Mouse (Mus musculus) CH12.LX (cell line): ENCODE measurements around the gene Neurl1a. TPM values are rescaled to one million over a fixed set of nuclear protein-coding genes. Genes with fewer than 3 reads are reported as not detected.

Experiments
- DNase-seq: peaks from one replicate; pipeline ENCODE4 v3.0.0-alpha.2; 2013; ENCODE audit errors: extremely low read depth
- H3K27ac ChIP-seq: 2 replicates; pipeline ENCODE4 v1.5.1; 2012; ENCODE audit warnings: low read depth, mild to moderate bottlenecking, control low read depth, moderate library complexity; ENCODE audit not compliant: insufficient read depth
- H3K27me3 ChIP-seq: replicated peaks from 2 replicates; pipeline ENCODE3; 2012; ENCODE audit warnings: inconsistent platforms
- H3K36me3 ChIP-seq, 2 experiments: replicated peaks in 1 of 2; 2 replicates each; pipeline versions ENCODE3 to v1.6.1; 2012; ENCODE audit warnings: inconsistent platforms in 1 of 2, low read length in 1 of 2, mild to moderate bottlenecking in 1 of 2, mixed read lengths in 1 of 2, moderate library complexity in 1 of 2; ENCODE audit not compliant: control insufficient read depth in 1 of 2, insufficient read depth in 1 of 2
- H3K4me1 ChIP-seq, 2 experiments: 2 replicates each; pipeline ENCODE4 v1.6.1; 2012; ENCODE audit warnings: inconsistent platforms in 1 of 2, moderate library complexity in 1 of 2; ENCODE audit not compliant: insufficient read depth in 2 of 2, control insufficient read depth in 1 of 2
- H3K4me2 ChIP-seq: 2 replicates; pipeline ENCODE4 v1.6.1; 2012; ENCODE audit warnings: low read depth, mild to moderate bottlenecking, control low read depth; ENCODE audit not compliant: poor library complexity, insufficient read depth, severe bottlenecking
- H3K4me3 ChIP-seq, 3 experiments: fragments of 150-350 bp in 1 of 3; sonication (generic) in 1 of 3; replicated peaks in 1 of 3; 2 replicates each; pipeline versions ENCODE3 to v1.5.1; 2011 to 2012; ENCODE audit warnings: low read depth in 2 of 3, low read length in 2 of 3, mild to moderate bottlenecking in 2 of 3, moderate library complexity in 2 of 3, control low read depth in 1 of 3, improper control_type of control experiment in 1 of 3, inconsistent platforms in 1 of 3, mixed read lengths in 1 of 3; ENCODE audit not compliant: poor library complexity in 1 of 3
- H3K79me2 ChIP-seq: replicated peaks from 2 replicates; pipeline ENCODE4 v1.6.1; 2012; ENCODE audit warnings: mild to moderate bottlenecking, moderate library complexity; ENCODE audit not compliant: control insufficient read depth, poor library complexity, insufficient read depth, severe bottlenecking; ENCODE audit errors: extremely low read depth
- H3K9ac ChIP-seq: 2 replicates; pipeline ENCODE4 v1.6.1; 2012; ENCODE audit warnings: low read depth, mild to moderate bottlenecking, control low read depth, moderate library complexity; ENCODE audit not compliant: insufficient read depth
- H3K9me3 ChIP-seq: replicated peaks from 2 replicates; pipeline ENCODE3; 2012; ENCODE audit warnings: low read length, inconsistent platforms, mixed read lengths
- BHLHE40 ChIP-seq: IDR thresholded peaks from 2 replicates; pipeline ENCODE4 v1.6.1; 2011; ENCODE audit warnings: mild to moderate bottlenecking, low read depth, low read length, improper control_type of control experiment
- CHD1 ChIP-seq: IDR thresholded peaks from 2 replicates; pipeline ENCODE4 v1.6.1; 2012; ENCODE audit warnings: low read depth, low read length, improper control_type of control experiment, inconsistent platforms
- CTCF ChIP-seq, 2 experiments: IDR thresholded peaks in 1 of 2; conservative IDR thresholded peaks in 1 of 2; 2 replicates each; pipeline ENCODE4 v1.5.1; 2011 to 2012; ENCODE audit warnings: low read depth in 2 of 2, low read length in 2 of 2, improper control_type of control experiment in 1 of 2, inconsistent platforms in 1 of 2, mild to moderate bottlenecking in 1 of 2, moderate library complexity in 1 of 2
- HCFC1 ChIP-seq: IDR thresholded peaks from 2 replicates; pipeline ENCODE4 v1.6.1; 2012; ENCODE audit warnings: low read depth, mild to moderate bottlenecking, inconsistent platforms, low read length, improper control_type of control experiment
- MAFK ChIP-seq: IDR thresholded peaks from 2 replicates; pipeline ENCODE4 v1.6.1; 2011; ENCODE audit warnings: low read length, improper control_type of control experiment; ENCODE audit not compliant: insufficient replicate concordance
- MAX ChIP-seq: IDR thresholded peaks from 2 replicates; pipeline ENCODE4 v1.6.1; 2011; ENCODE audit warnings: low read length, improper control_type of control experiment
- MAZ ChIP-seq: IDR thresholded peaks from 2 replicates; pipeline ENCODE4 v1.6.1; 2012; ENCODE audit warnings: low read depth, mild to moderate bottlenecking, inconsistent platforms, low read length, improper control_type of control experiment, moderate library complexity
- MEF2A ChIP-seq: IDR thresholded peaks from 2 replicates; pipeline ENCODE4 v1.6.1; 2014; ENCODE audit warnings: low read depth, mild to moderate bottlenecking, inconsistent platforms, low read length, improper control_type of control experiment, borderline replicate concordance
- MXI1 ChIP-seq: IDR thresholded peaks from 2 replicates; pipeline ENCODE4 v1.6.1; 2011; ENCODE audit warnings: mild to moderate bottlenecking, low read depth, low read length, improper control_type of control experiment
- PAX5 ChIP-seq: IDR thresholded peaks from 2 replicates; pipeline ENCODE4 v1.6.1; 2012; ENCODE audit warnings: low read length, inconsistent platforms, mixed read lengths
- RAD21 ChIP-seq: IDR thresholded peaks from 2 replicates; pipeline ENCODE4 v1.6.1; 2011; ENCODE audit warnings: low read depth, mild to moderate bottlenecking, low read length, improper control_type of control experiment, moderate library complexity
- SIN3A ChIP-seq: IDR thresholded peaks from 2 replicates; pipeline ENCODE4 v1.6.1; 2012; ENCODE audit warnings: low read length, improper control_type of control experiment, inconsistent platforms
- SMC3 ChIP-seq: IDR thresholded peaks from 2 replicates; pipeline ENCODE4 v1.6.1; 2011; ENCODE audit warnings: low read depth, low read length, improper control_type of control experiment
- USF1 ChIP-seq: IDR thresholded peaks from 2 replicates; pipeline ENCODE4 v1.6.1; 2014; ENCODE audit warnings: low read depth, mild to moderate bottlenecking, inconsistent platforms, low read length, improper control_type of control experiment
- ZC3H11A ChIP-seq: IDR thresholded peaks from 2 replicates; pipeline ENCODE4 v1.6.1; 2012; ENCODE audit warnings: low read depth, mild to moderate bottlenecking, inconsistent platforms, low read length, improper control_type of control experiment
- ZKSCAN1 ChIP-seq: IDR thresholded peaks from 2 replicates; pipeline ENCODE4 v1.6.1; 2012; ENCODE audit warnings: low read depth, inconsistent platforms, low read length, improper control_type of control experiment, borderline replicate concordance
- ZNF384 ChIP-seq: IDR thresholded peaks from 2 replicates; pipeline ENCODE4 v1.6.1; 2012; ENCODE audit warnings: low read depth, low read length, improper control_type of control experiment, inconsistent platforms
- dilution Hi-C: fragments of 300-500 bp; cut with MboI; formaldehyde crosslinking; loops from 2 replicates; pipeline ENCODE4 v1.14.3; 2020; ENCODE audit warnings: low sequenced_read_pairs; ENCODE audit not compliant: extremely low pct_unique_long_range_greater_than_20kb, extremely low pct_ligation_motif_present
- in situ Hi-C: fragments of 300-500 bp; cut with MboI; formaldehyde crosslinking; loops from 3 replicates; pipeline ENCODE4 v1.14.3; 2019; ENCODE audit warnings: low sequenced_read_pairs, low pct_ligation_motif_present, low pct_unique_long_range_greater_than_20kb, mixed read lengths
- polyA plus RNA-seq: library from polyadenylated mRNA; unstranded; fragments of >175 nt; gene quantifications from 2 replicates; pipeline ENCODE4 v1.2.1, GENCODE M21; 2012; ENCODE audit warnings: low read depth; ENCODE audit not compliant: insufficient read length
- total RNA-seq, 2 experiments: library from RNA; depleted of rRNA; stranded (reverse); fragments of 300-350 nt in 1 of 2; fragments of >200 nt in 1 of 2; gene quantifications; 2 replicates each; pipeline ENCODE4 v1.2.3; 2012 to 2014

Neurl1a gene
- total and polyA plus RNA-seq, 3 experiments, result 0.05 to 0.13 TPM; not detected in 1

GRCm38 (mm10) chr19:47264322-47265092 is 85.9 kb downstream of the Neurl1a start:
- TF ChIP-seq HCFC1, result no peak
- TF ChIP-seq CTCF (conservative IDR thresholded peaks at IDR 0.05 in 1 of 2, IDR thresholded peaks at IDR 0.05 in 1 of 2; ENCODE audit: low read depth in 2 of 2, low read length in 2 of 2), result peak; percentile 65 to 82
- TF ChIP-seq SIN3A, result no peak
- TF ChIP-seq RAD21, result peak; percentile 71
- peak; percentile 75 for TF ChIP-seq SMC3
- Histone ChIP-seq H3K36me3 (peaks cover 3 to 41% of the 10 kb centered on the region in 2 experiments), H3K79me2 (no peaks in the 10 kb centered on the region), H3K27ac (no peak overlapping the region), H3K9ac (no peak overlapping the region), H3K4me3 (no peak overlapping the region), H3K4me2 (no peak overlapping the region), H3K9me3 (no peaks in the 10 kb centered on the region), H3K4me1 (no peaks in the 10 kb centered on the region), H3K27me3 (no peaks in the 10 kb centered on the region)
- in situ Hi-C loops (loop anchor here (10.0 kb wide), 1 partner anchor 90 kb away; the partner anchor contains the start of gene Neurl1a), dilution Hi-C loops (no loop called here)
- DNase-seq, result peak; percentile 41

- TF ChIP-seq RAD21 (no peak), MEF2A (no peak), MXI1 (no peak), MAZ (no peak), MAX (no peak), PAX5 (no peak), USF1 (no peak), MAFK (no peak), ZKSCAN1 (no peak), ZC3H11A (no peak), HCFC1 (no peak), ZNF384 (no peak), CTCF (conservative IDR thresholded peaks at IDR 0.05 in 1 of 2, IDR thresholded peaks at IDR 0.05 in 1 of 2; ENCODE audit: low read depth in 2 of 2, low read length in 2 of 2) (no peak), CHD1 (no peak), BHLHE40 (no peak)
- no peak overlapping the region for H3K27ac ChIP-seq
- H3K79me2 ChIP-seq, result no peaks in the 10 kb centered on the region
- H3K36me3 ChIP-seq, result peaks cover 3 to 53% of the 10 kb centered on the region in 2 experiments
- dilution Hi-C loops, result no loop called here
- in situ Hi-C loops, result loop anchor here (10.0 kb wide), 1 partner anchor 91 kb away; the partner anchor contains the start of gene Neurl1a
- H3K4me3 ChIP-seq, result no peak overlapping the region
- no peaks in the 10 kb centered on the region for H3K9me3 ChIP-seq
- no peak overlapping the region for H3K9ac ChIP-seq
- H3K4me2 ChIP-seq, result no peak overlapping the region
- H3K4me1 ChIP-seq, result no peaks in the 10 kb centered on the region
- DNase-seq, result no peak
- no peaks in the 10 kb centered on the region for H3K27me3 ChIP-seq
Observed at GRCm38 (mm10) chr19:47266070-47266801, 87.6 kb downstream of the Neurl1a start.
